10 mouse cellular contexts compared by ENCODE assay signal in the genomic region with DNA sequence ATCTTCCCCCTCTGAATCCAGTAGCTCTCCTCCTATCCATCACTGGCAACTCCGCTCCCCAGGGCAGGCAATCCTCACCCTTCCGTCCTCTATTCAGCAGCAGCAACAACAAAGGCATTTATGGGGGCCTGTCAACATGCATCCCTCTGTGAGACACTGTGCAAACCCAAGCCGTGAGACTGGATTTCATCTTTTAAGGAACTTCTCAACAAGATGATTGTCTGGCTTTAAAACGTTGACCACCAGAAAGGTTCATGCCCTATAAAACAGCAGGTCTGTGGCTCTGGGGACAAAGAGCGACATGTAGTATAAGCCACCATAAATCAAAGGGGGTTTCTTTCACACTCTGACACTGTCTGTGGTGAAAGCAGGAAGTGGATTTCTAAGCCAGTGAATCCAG.
DNase-seq lines count a peak whose midpoint lies in the region; ATAC-seq and TF ChIP-seq lines count a peak whose summit lies in the region.
"Had no signal": no experiment of that assay in that cellular context is flagged by ENCODE, and none has a peak within 500 bp of the region (broad histone marks: within the 10 kb centered on the region; RNA-seq: fewer than 3 reads in every experiment).

No protein-coding gene starts in this region.

- H3K9ac ChIP-seq in heart, embryonic 11.5 days (ENCODE audit: low read depth, low read length): no peak overlapping the region
- H3K9ac ChIP-seq in heart, adult 2 months (ENCODE audit: low read depth, low read length): no peak overlapping the region
- H3K9ac ChIP-seq in embryonic facial prominence, embryonic 12.5 days: no peak overlapping the region
- H3K9ac ChIP-seq in hindbrain, embryonic 15.5 days: no peak overlapping the region
- H3K9ac ChIP-seq in stomach, postnatal 0 days (ENCODE audit: low read length): no peak overlapping the region
- H3K9ac ChIP-seq: intestine, embryonic 15.5 days had no signal

- H3K27me3 ChIP-seq in heart, embryonic 11.5 days (ENCODE audit: control insufficient read depth, insufficient read depth, low read length): no peaks in the 10 kb centered on the region
- no peaks in the 10 kb centered on the region for H3K27me3 ChIP-seq in heart, adult 2 months (ENCODE audit: control insufficient read depth, insufficient read depth, low read length)
- H3K27me3 ChIP-seq in embryonic facial prominence, embryonic 12.5 days: no peaks in the 10 kb centered on the region
- H3K27me3 ChIP-seq in hindbrain, embryonic 15.5 days: no peaks in the 10 kb centered on the region
- H3K27me3 ChIP-seq in stomach, postnatal 0 days (ENCODE audit: control insufficient read depth, insufficient read depth, low read length): no peaks in the 10 kb centered on the region
- H3K27me3 ChIP-seq: intestine, embryonic 15.5 days; Patski had no signal

- no peak overlapping the region for H3K4me3 ChIP-seq in heart, embryonic 11.5 days (ENCODE audit: low read depth, low read length)
- H3K4me3 ChIP-seq in heart, adult 2 months: no peak overlapping the region
- H3K4me3 ChIP-seq in embryonic facial prominence, embryonic 12.5 days: no peak overlapping the region
- no peak overlapping the region for H3K4me3 ChIP-seq in hindbrain, embryonic 15.5 days
- H3K4me3 ChIP-seq in stomach, postnatal 0 days (ENCODE audit: low read depth, low read length): no peak overlapping the region
- H3K4me3 ChIP-seq: intestine, embryonic 15.5 days had no signal

- intact Hi-C loops in heart, adult 2 months (cut with DNase I): no loop called here

- no peaks in the 10 kb centered on the region for H3K9me3 ChIP-seq in heart, embryonic 11.5 days (replicated peaks; ENCODE audit: control insufficient read depth, low read length)
- H3K9me3 ChIP-seq in embryonic facial prominence, embryonic 12.5 days: no peaks in the 10 kb centered on the region
- H3K9me3 ChIP-seq in hindbrain, embryonic 15.5 days: no peaks in the 10 kb centered on the region
- H3K9me3 ChIP-seq in stomach, postnatal 0 days (ENCODE audit: control insufficient read depth, low read length): no peaks in the 10 kb centered on the region
- H3K9me3 ChIP-seq: intestine, embryonic 15.5 days had no signal

- peaks cover 10% of the 10 kb centered on the region for H3K4me1 ChIP-seq in heart, embryonic 11.5 days (ENCODE audit: control insufficient read depth, insufficient read depth, low read length)
- H3K4me1 ChIP-seq in heart, adult 2 months (ENCODE audit: control insufficient read depth, insufficient read depth, low read length): no peaks in the 10 kb centered on the region
- peaks cover 34% of the 10 kb centered on the region for H3K4me1 ChIP-seq in embryonic facial prominence, embryonic 12.5 days
- H3K4me1 ChIP-seq in hindbrain, embryonic 15.5 days (replicated peaks): peaks cover 30% of the 10 kb centered on the region
- no peaks in the 10 kb centered on the region for H3K4me1 ChIP-seq in stomach, postnatal 0 days (replicated peaks; ENCODE audit: control insufficient read depth, insufficient read depth)

- no peak for TF ChIP-seq EP300 in heart, adult 2 months (IDR thresholded peaks at IDR 0.05; ENCODE audit: insufficient read depth, low read depth, low read length)
- no peak for TF ChIP-seq EP300 in stomach, postnatal 0 days (optimal IDR thresholded peaks at IDR 0.05)

- H3K36me3 ChIP-seq in heart, embryonic 11.5 days (ENCODE audit: control insufficient read depth, insufficient read depth, low read length): no peaks in the 10 kb centered on the region
- H3K36me3 ChIP-seq in heart, adult 2 months (ENCODE audit: control insufficient read depth, insufficient read depth, low read length): no peaks in the 10 kb centered on the region
- H3K36me3 ChIP-seq in embryonic facial prominence, embryonic 12.5 days: no peaks in the 10 kb centered on the region
- no peaks in the 10 kb centered on the region for H3K36me3 ChIP-seq in hindbrain, embryonic 15.5 days
- no peaks in the 10 kb centered on the region for H3K36me3 ChIP-seq in stomach, postnatal 0 days (ENCODE audit: control insufficient read depth, insufficient read depth, low read length)
- H3K36me3 ChIP-seq: intestine, embryonic 15.5 days had no signal

- H3K27ac ChIP-seq in heart, embryonic 11.5 days (ENCODE audit: low read depth, low read length): no peak overlapping the region
- H3K27ac ChIP-seq in heart, adult 2 months: no peak overlapping the region
- H3K27ac ChIP-seq in embryonic facial prominence, embryonic 12.5 days: peak overlapping the region; percentile 63
- H3K27ac ChIP-seq in hindbrain, embryonic 15.5 days (replicated peaks): peak overlapping the region; percentile 67
- H3K27ac ChIP-seq in stomach, postnatal 0 days (replicated peaks): no peak overlapping the region
- H3K27ac ChIP-seq: intestine, embryonic 15.5 days had no signal

- no peak for TF ChIP-seq CTCF in heart, adult 2 months (IDR thresholded peaks at IDR 0.05)
- no peak for TF ChIP-seq CTCF in stomach, postnatal 0 days (IDR thresholded peaks at IDR 0.05; ENCODE audit: low read depth)

- DNase-seq in heart, adult 2 months: no peak
- DNase-seq in neural tube, embryonic 10.5 days (ENCODE audit: extremely low spot score, low spot score): peak; percentile 64
- no peak for DNase-seq in cerebellum, postnatal 25 days
- DNase-seq in right cerebral cortex, postnatal 25 days: no peak
- no peak for DNase-seq in stomach, postnatal 0 days (ENCODE audit: low spot score)

- no peak for TF ChIP-seq POLR2A in heart, adult 2 months (IDR thresholded peaks at IDR 0.05; ENCODE audit: insufficient read depth, low read depth, low read length)

- 25% methylated on average over 5 of the region's 5 CpGs for WGBS in heart, embryonic 11.5 days (ENCODE audit: insufficient replicate concordance)
- WGBS in heart, adult 2 months: 79% methylated on average over 5 of the region's 5 CpGs
- WGBS in embryonic facial prominence, embryonic 12.5 days: 25% methylated on average over 5 of the region's 5 CpGs
- WGBS in hindbrain, embryonic 15.5 days: 11% methylated on average over 5 of the region's 5 CpGs
- 55% methylated on average over 5 of the region's 5 CpGs for WGBS in stomach, postnatal 0 days

- no peak overlapping the region for H3K4me2 ChIP-seq in heart, embryonic 11.5 days
- no peak overlapping the region for H3K4me2 ChIP-seq in embryonic facial prominence, embryonic 12.5 days (replicated peaks)
- H3K4me2 ChIP-seq in hindbrain, embryonic 15.5 days: no peak overlapping the region
- H3K4me2 ChIP-seq in stomach, postnatal 0 days (replicated peaks; ENCODE audit: low read depth): no peak overlapping the region
- H3K4me2 ChIP-seq: intestine, embryonic 15.5 days had no signal

- no peaks in the 10 kb centered on the region for H3K79me2 ChIP-seq in heart, adult 2 months (replicated peaks; ENCODE audit: control insufficient read depth, insufficient read depth, low read length)

- 0 out of 2 replicates have a peak, but pooled peaks have one; percentile 26 for ATAC-seq in heart, embryonic 11.5 days (replicated peaks; ENCODE audit: insufficient number of reproducible peaks, low FRiP score, low TSS enrichment)
- ATAC-seq in embryonic facial prominence, embryonic 12.5 days (ENCODE audit: insufficient number of reproducible peaks, insufficient read depth, low FRiP score, low TSS enrichment): no peak
- peak; percentile 33; the same call in 1 of the 2 replicates for ATAC-seq in hindbrain, embryonic 15.5 days (ENCODE audit: low FRiP score, low read depth)
- no peak for ATAC-seq in stomach, postnatal 0 days (ENCODE audit: low FRiP score, low TSS enrichment)
- ATAC-seq: Patski had no signal

Comparison
In these comparisons a context has a peak if more than half of its experiments do, and no peak if none do; other contexts are left out.
1. ATAC-seq: peak in heart, embryonic 11.5 days (single experiment) and hindbrain, embryonic 15.5 days (single experiment); none in embryonic facial prominence, embryonic 12.5 days (single experiment) and stomach, postnatal 0 days (single experiment).
2. H3K27ac ChIP-seq: peak in embryonic facial prominence, embryonic 12.5 days (single experiment) and hindbrain, embryonic 15.5 days (single experiment); none in heart, embryonic 11.5 days (single experiment), heart, adult 2 months (single experiment) and stomach, postnatal 0 days (single experiment).